Mouse (Mus musculus) stomach, postnatal 0 days (tissue): Measurements from ENCODE around the gene Zranb1.

Experiments used
- CTCF ChIP-seq: IDR thresholded peaks from 2 replicates; pipeline ENCODE4 v1.5.1; 2016; ENCODE audit warnings: antibody characterized with exemption, low read depth, mild to moderate bottlenecking, moderate library complexity
- EP300 ChIP-seq: optimal IDR thresholded peaks from 2 replicates; pipeline ENCODE3; 2016; ENCODE audit warnings: antibody characterized with exemption

- no peak for TF ChIP-seq CTCF
- TF ChIP-seq EP300, result no peak
Observed at GRCm38 (mm10) chr7:132888518-132889249, 42.3 kb upstream of the Zranb1 start.
